Mouse (Mus musculus) ovary, postnatal 14 days (tissue): Measurements from ENCODE around the gene Gpc6.

Experiments used
- DNase-seq: peaks from one replicate; pipeline ENCODE4 v3.0.0; 2022; ENCODE audit warnings: low spot score

Gpc6 gene

DNA sequence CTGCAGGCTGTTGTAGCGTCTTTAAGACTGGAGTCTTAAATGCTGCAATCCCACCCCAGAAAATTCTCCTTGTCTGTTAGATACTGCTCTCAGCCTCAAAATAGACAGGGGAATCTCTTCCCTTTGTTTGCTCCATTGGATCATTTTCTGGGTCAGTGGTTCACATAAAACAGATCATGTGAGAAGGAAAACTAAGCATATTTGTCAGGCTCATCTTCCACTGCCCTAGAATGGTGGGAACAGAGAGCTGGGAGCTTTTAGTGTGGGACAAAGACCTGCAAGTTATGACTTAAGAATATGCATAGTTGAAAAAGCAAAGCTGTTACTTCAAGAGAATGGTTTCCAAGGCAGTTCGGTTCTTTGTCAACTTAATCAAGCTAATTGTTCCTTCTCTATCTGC, 136.4 kb downstream of the Gpc6 start:
- DNase-seq, result no peak

DNA sequence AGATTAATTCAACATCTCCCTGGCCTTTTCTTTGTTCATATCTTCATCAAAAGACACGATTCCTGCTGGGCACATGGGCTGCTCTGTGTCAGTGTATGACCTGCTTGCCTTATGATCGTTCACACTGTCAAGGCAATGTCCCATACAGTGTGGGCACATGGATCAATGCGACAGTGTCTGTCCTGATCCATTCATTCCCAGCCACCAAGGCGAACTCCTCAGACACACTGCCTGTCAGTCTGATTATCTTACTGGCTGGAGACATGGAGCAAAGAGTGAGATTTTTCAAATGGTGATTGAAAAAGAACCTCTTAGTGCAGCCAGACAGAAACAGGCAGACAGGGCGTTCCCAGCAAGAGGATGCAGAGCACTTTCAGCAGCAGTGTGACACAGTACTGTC, 143.1 kb downstream of the Gpc6 start:
- DNase-seq, result no peak

DNA sequence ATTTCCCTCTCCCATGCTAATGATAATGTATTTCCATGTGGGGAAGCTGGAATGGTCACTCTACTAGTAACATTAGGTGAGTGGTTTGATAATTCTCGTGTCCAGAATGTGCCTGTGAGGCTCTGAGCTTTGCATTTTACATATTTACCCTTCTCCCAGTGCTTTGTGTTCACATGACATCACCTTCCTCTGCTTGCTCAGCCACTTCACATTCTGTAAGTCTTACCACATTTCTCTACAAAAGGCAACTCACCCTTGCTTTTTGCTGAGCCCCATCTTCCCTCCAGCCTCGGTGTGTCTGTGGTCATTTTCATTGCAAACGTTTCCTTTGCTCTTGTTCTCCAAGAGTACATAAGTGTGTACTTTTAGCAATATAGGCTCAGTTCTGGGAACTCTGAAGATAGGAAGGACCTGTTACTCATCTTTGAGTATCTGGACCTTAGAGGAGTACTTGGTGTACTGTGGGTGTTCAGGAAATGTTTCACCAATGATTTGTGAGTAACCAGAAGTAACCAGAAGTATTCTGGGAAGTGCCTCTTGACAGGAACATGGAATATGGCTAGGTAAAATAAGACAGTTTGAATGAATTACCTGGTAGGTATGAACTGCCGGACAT, 145.5 kb downstream of the Gpc6 start:
- DNase-seq, result no peak

DNA sequence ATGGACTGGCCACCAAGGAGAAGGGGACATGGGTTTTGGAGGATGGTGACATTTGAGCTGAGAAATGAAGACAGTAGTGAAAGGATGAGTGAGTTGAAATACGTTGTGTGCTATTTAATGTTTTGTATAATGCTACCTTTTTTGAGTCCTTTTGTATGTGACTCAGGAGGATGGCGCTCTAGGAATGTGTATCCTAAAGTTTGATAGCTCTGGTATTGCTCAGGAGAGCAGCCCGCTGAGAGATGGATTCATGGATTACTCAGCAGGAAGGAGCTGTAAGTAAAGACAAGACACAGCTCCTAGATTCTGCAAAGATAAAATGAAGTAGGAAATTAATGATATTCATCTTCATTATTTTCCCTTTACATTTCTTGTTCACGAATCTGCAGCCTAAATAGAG, 168.5 kb downstream of the Gpc6 start:
- DNase-seq, result no peak

DNA sequence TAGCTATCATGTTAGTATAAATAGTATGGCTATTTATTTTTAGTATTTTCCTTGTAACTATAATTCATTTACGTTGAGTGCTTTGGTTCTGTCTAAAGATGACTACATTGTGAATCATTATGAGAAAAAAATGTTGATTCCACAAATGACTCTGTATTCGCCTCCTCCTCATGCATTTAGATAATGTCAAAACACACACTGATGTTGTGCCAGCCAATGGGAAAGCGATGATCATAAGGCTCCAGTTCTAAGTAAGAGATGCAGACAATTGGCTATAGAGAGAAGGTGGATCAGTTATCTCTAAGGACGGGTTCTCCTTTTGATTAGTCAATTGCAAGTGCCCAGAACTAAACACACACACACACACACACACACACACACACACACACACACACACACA, 181.8 kb downstream of the Gpc6 start:
- DNase-seq, result no peak

DNA sequence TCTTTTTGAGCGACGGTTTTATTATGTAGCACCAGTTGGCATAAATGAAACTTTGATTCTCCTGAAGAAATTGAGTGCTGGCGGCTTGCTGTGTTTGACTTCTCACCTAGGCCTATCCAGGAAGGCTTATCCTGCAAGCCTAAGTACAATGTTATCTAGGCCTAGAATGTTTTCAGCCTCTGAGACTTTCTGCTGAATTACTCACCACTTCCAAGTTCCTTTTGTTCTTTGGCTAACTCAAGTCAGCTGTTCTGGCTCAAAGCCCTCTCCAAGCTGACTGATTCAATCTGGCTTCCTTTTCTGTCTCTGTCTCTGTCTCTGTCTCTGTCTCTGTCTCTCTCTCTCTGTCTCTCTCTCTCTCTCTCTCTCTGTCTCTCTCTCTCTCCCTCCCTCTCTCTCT, 188.0 kb downstream of the Gpc6 start:
- DNase-seq, result no peak

DNA sequence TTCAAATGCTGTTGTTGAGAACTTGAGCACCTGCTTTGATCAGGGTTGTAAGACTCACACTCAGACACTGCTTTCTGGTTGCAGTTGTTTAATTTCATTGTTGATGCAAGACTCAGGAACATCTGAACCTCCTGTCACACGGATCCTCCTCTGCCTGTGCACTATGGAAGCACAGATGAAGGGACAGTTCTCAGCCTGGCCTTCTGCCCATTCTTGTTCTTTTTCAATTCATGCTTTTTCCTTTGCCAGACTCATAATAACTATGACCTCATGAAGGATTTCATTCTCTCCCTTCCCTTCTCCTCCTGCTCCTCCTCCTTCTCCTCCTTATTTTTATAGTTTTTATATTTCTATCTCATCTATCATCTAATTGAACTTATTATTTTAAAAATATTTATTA, 196.9 kb downstream of the Gpc6 start:
- no peak for DNase-seq

DNA sequence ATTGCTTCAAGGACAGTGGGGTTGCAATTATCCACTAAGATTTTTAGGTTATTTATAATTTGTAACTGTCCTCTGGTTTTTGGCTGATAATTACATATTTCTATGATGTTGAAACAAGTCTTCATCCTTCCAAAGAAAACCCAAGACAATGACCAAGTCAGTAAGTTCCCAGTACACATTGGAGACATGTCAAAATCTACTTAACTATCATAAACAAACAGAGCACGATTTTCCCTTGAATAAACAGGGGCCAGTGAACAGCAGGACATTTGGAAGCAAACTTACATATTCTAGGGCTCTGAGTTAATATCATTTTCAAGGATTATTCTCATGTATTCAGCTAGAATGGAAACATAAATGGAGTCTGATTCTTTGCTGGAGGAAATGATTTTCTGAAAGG, 205.2 kb downstream of the Gpc6 start:
- DNase-seq, result no peak

DNA sequence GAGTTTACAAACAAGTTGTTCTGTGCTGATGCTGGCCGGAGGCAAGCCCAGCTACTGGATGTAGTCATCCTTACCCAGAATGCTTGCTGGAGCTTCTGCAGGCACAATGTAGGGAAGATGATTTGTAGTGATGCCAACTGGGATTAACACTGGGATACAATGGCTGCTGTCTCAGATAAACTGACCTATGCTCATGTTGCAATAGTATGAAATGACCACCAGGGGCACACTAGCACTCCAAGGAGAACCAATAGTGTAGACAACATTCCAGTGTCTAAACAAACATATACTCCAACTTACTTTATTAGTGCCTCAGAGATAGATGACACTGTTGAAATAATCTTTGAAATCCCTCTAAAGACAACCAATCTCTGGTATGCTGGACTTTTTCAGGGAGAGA, 206.2 kb downstream of the Gpc6 start:
- no peak for DNase-seq

DNA sequence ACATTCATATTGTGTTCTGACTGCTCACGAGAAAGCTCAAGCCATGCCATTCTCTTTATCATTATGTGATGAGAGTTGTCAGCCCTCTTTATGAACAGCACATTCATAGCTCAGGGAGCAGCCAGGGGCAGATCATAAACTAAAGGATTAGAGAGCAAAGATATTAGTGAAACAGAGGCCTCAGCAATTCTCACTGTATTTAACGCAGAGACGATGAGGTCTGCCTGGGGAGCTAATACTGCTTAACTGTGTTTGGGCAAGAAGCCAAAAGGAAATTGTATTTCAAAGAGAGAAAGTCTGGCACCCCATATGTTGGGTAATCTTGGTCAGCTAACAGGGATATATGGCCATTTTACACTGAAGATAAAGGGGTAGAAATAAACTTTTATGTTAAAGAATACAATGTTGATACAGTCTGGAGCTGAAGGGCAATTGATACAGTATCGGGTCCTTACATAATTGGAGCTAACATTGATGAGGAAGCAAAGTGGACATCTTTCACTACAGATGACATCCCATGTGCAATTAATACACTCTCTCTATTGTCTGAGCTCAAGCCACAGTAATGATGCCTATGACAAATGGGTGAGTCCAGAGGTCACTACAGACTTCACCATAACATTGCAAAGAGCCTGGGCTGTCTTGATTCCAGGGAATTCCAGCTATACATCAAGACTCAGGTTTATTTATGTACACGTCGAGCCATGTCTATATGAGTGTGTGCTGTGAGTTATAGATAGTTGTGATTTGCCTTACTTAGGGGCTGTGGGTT, 216.1 kb downstream of the Gpc6 start:
- no peak for DNase-seq

DNA sequence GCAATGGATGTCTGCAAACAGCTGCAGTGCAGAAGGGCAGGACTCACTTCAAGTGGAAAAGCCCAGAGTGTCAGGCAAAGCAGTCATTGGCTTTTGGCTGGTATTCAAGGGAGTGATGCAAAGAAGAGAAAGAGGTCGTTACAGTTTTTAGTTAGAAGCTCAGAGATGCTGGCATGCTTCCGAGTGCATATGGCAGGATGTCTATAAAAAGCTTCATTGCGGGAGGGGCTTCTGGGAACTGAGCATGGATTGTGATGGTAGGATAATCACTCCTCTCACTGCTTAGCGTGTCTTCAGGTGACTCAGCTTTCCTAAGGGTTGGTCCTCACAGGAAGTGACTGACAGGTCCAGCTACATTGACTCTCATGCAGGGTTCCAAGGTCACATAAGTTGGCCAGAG, 221.0 kb downstream of the Gpc6 start:
- DNase-seq, result no peak

DNA sequence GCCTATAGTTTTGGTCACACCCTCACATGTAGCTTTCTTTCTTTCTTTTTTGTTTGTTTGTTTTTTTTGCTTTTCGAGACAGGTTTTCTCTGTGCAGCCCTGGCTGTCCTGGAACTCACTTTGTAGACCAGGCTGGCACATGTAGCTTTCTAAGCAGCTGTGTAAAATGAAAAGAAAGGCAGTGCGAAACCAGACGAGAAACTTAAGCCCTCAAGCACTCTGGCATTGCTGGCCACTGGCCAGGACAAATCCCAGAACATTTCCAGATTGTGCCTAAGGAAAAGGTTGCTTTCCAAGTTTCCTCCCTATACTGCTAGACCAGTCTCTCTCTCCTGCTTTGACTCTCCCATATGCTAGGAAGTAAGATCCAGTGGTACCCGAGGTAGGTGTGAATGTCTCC, 221.6 kb downstream of the Gpc6 start:
- no peak for DNase-seq

DNA sequence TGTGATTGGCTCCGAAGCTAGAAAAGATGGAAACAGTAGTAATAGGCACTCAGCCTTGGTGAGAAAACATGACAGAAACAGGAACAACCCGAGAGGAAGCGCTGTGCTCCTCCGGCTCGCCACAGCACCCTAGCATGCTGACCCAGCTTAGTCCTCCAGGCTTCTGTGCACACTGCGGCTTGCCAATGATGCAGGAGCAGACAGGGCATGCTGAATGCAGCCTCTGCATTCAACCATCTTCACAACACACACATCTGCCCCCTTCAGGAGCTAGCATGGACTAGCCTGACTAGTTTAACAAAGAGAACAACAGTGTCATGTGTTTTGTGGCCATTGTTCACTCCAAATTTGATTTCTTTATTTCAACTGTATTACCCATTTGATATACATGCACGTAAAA, 226.5 kb downstream of the Gpc6 start:
- no peak for DNase-seq

DNA sequence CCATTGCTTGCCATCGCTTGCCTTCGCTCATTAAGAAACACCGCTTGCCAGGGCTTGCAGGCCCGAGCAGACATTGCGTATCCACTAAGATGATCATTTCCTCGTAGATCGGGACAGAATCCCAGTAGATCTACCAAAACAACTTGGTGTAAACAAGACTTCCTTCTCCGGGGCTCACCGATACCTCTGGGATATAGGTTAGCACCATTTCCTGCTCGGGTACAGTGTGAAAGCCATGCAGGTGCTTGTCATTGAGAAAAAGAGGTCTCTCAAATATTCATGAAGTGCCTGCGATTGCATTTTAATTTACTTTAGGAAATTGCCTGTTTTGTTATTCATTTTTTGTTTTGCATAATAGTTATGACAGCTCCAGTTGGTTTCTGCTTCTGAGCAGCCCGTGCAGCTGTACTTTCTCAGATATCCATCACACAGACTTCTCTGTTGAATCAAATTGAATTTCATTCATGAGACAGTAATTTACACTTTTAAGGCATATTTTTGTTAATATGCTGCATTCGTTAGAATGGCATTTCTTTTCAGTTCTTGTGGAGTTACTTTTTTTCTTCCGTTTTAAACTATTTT, 230.9 kb downstream of the Gpc6 start:
- DNase-seq, result no peak

DNA sequence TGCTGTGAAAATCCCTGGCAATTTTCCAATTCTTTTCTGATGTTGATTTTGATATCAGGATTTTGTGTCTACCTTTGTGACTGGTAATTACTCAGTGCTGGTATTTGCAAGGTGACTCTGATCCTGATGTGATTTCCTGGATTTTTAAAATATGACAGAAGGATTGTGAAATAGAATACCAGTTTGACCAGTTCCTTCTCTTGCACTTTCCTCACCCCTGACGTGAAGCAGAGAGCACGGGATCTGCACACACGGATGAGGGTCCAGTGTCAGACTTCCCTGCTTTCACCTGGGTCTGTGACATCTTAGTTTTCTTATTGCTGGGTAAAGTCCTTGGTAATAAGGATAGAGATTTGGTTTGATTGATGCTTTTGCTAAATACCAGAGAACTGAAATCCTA, 232.3 kb downstream of the Gpc6 start:
- no peak for DNase-seq

DNA sequence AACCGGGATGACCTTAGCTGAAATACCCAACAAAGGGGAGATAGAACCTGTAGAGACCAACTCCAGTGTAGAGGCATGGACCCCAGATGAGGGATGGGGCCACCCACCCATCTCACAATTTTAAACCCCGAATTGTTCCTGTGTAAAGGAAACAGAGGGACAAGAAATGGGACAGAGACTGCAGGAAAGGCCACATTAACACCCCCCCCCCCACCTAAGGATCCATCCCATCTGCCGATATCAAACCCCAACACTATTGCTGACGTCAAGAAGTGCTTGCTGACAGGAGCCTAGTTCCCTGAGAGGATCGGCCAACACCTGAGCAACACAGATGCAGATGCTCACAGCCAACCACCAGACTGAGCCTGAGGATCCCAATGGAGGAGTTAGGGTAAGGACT, 241.2 kb downstream of the Gpc6 start:
- DNase-seq, result no peak

DNA sequence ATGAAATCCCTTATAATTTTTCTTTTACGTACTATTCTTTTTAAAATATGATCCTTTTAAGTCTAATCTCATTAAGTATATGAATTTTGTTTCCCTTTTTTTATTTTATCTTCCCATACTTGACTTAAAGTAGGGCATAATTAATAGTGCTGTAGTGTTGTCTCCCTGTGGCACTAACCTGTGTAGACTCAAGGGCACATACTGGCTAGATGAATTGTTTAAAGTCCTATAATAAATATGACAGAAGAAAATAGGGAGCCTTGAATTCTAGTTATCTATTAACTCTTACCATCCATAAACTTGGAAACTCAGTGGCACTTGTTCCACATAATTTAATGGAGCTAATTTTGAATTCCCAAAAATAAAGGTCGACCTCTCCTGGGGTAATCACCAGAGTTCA, 268.2 kb downstream of the Gpc6 start:
- no peak for DNase-seq

DNA sequence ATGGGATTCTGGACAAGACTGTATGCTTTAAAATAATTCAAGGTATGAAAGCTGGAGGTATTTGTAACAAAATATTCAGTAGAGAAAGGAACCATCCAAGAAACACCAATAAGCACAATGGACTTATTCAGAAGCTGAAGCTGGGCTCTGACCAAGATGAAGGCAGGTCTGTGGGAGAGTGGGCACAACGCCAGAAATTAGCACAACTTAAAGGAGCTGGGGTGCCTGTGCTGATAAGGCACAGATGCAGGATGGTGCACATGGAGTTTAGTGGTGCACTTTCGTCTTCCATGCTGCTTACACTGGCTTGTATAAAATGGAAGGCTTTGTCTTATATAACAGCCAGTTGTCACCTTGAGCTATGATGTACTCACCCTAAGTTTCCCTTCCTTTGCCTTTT, 276.9 kb downstream of the Gpc6 start:
- DNase-seq, result no peak

DNA sequence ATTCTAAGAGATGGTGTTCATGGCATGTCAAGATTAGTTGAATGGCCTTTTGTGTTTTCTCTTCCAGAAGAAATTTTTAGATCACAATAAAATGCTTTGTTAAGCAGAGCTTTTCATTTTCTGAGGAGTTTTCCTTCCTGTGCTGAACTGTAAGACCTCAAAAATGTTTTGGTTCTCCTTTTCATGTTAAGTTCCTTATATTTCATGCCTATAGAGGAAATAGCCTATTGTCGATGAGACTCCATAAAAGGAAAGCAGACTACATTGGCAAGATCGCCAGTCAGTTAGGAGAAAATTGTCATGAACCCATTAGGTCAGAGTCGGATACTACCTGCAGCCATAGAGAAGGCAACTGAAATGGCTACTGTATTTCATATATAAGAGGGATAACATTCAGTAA, 278.8 kb downstream of the Gpc6 start:
- DNase-seq, result no peak

DNA sequence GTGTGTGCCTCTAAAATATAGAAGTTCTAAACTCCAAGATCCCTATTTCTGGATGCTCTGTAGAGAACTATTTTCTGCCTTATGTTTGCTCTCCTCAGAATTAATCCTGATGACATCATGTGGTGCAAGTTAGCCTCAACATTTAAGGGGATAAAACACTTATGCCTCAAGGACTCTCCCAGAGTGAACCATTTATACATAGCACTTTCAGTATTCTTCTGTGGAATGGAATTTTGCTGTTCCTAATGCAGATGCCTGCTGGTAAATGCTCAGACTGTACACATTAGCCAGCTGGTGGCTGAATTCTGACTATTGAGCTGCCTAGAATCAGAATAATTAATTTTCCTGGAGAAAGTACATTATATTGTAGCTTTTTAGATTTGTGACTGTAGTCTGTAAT, 289.3 kb downstream of the Gpc6 start:
- no peak for DNase-seq

DNA sequence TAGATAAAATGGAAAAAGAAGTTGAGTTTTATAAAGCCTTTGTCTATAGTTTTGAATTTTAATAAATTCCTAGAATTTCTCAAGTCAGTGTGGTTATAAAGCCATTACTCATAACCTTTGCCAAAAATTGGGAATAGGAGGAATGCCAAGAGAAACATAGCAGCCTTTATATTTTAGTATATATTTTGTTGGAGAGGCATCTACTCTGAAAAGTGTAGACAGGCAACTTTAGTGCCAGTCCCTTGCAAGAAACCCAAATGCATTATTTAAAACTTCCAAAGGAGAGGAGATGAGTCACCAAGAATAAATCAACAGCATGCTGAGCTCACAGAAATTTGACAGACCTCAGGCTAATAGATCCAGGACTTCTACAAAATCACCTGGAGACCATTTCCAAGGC, 301.8 kb downstream of the Gpc6 start:
- no peak for DNase-seq

DNA sequence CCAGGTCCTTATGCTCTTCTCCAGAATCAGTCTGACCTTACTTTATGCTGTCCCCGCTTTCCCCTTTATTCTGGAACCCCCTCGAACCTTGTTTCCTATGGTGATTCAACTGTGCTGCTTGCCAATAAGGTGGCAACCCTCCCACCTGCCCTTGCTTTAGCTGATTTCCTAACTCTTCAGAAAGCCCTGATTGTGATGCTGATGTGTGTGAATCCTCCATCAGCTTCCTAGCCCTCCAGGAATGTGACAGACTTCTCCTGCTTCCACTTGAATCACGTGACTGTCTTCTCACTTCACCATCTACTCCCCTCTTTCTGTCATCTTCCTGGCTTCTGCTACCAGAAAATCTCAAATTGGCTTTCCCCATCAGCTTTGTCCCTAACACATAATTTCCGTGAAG, 305.4 kb downstream of the Gpc6 start:
- DNase-seq, result no peak

DNA sequence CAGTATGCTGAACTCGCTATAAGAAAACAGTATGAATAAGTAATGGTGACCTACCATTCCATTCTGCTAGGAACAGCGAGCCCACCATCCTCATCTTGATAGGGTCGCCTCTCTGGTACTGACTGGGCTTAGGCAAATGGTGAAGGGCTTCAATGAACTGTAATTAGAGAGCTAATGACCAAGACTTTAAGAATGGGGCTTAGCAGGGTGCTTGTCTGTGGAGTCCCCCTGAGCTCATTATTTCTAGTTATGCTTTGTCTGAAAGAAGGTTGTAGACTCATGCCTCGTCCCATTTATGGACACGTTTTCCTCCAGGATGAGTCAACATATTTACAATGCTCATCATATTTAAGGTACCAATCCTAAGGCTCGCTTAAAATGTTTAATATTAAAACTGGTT, 313.1 kb downstream of the Gpc6 start:
- DNase-seq, result no peak
